Mouse (Mus musculus) embryonic fibroblast, embryonic 13.5 days (primary cell): ENCODE results near the gene Olfr524.

Experiments
- CTCF ChIP-seq: IDR thresholded peaks from 2 replicates; pipeline ENCODE4 v1.5.1; 2011; ENCODE audit warnings: mild to moderate bottlenecking, control low read depth, low read length, moderate library complexity, borderline replicate concordance; ENCODE audit not compliant: insufficient read depth
- POLR2A ChIP-seq: IDR thresholded peaks from 2 replicates; pipeline ENCODE4 v1.6.1; 2011; ENCODE audit warnings: low read depth, mild to moderate bottlenecking, control low read depth, low read length, moderate library complexity

DNA sequence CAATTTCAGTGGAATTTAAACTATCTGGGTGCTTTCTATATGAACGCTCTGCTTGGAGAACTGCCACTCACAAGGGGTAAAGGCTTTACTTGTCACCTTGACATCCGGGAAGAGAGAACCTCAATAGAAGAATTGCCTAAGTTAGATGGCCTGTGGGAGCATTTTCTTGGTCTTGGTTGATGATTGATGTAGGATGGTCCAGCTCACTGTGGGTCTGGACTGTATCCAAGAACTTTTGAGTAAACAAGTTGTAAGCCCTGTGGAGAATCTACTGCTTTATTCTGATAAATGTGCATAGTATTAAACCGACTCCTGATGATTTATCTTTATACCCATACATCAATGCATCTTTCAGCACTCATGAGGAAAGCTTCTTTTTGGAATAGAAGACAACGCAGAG is 36.4 kb downstream of the Olfr524 start:
- no peak for TF ChIP-seq CTCF
- TF ChIP-seq POLR2A: no peak
